Mouse (Mus musculus): Measurements from ENCODE around the gene Ppp2r5a.

The Ppp2r5a gene

DNA sequence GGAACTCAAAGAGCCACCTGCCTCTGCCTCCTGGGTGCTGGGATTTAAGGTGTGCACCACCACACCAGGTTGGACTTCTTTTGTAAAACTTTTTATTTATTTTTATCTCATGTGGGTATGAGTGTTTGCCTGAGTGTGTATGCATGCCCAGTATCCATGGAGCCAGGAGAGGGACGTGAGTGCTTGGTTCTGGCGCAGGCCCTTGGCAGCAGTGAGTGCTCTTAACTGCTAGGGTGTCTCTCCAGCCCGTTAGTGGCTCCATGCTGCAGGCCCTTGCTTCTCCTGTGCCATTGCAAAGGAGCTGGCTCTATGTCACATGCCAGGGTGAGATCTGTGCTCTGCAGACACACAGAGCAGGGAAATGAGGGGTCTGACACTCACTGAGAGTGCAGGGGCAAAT, 99.3 kb downstream of the Ppp2r5a start:
- in situ Hi-C loops (cut with MboI, MseI) = no loop called here
